Mouse (Mus musculus): ENCODE results near the gene Gtf3c5.

The Gtf3c5 gene

GRCm38 (mm10) chr2:28569903-28570302, 13.6 kb downstream of the Gtf3c5 start:
- no peak for DNase-seq (ENCODE audit: low read depth, low spot score)

GRCm38 (mm10) chr2:28566545-28566944, 17.0 kb downstream of the Gtf3c5 start:
- no peak for DNase-seq (ENCODE audit: low read depth, low spot score)

GRCm38 (mm10) chr2:28564380-28564779, 19.2 kb downstream of the Gtf3c5 start:
- DNase-seq (ENCODE audit: low read depth, low spot score) = peak; percentile 5

GRCm38 (mm10) chr2:28563830-28564229, 19.7 kb downstream of the Gtf3c5 start:
- no peak for DNase-seq (ENCODE audit: low read depth, low spot score)

GRCm38 (mm10) chr2:28563303-28563702, 20.2 kb downstream of the Gtf3c5 start, which contains the start of gene Cel:
TSS of gene Cel (minus strand) at chr2:28563403.
- no peak for DNase-seq (ENCODE audit: low read depth, low spot score)

GRCm38 (mm10) chr2:28557452-28557851, 26.1 kb downstream of the Gtf3c5 start:
- no peak for DNase-seq (ENCODE audit: low read depth, low spot score)

- no peak for DNase-seq (ENCODE audit: low read depth, low spot score)
These were observed 31.2 kb downstream of the Gtf3c5 start for GRCm38 (mm10) chr2:28552301-28552700.

GRCm38 (mm10) chr2:28549157-28549556, 34.4 kb downstream of the Gtf3c5 start:
- no peak for DNase-seq (ENCODE audit: low read depth, low spot score)

- peak; percentile 78 for DNase-seq (ENCODE audit: low read depth, low spot score)
These were observed 36.0 kb downstream of the Gtf3c5 start for GRCm38 (mm10) chr2:28547237-28548172.

GRCm38 (mm10) chr2:28546560-28546959, 37.0 kb downstream of the Gtf3c5 start:
- no peak for DNase-seq (ENCODE audit: low read depth, low spot score)

- no peak for DNase-seq (ENCODE audit: low read depth, low spot score)
These were observed 37.6 kb downstream of the Gtf3c5 start for GRCm38 (mm10) chr2:28545976-28546375.

GRCm38 (mm10) chr2:28543894-28544293, 39.7 kb downstream of the Gtf3c5 start:
- no peak for DNase-seq (ENCODE audit: low read depth, low spot score)

GRCm38 (mm10) chr2:28540587-28541227, 42.8 kb downstream of the Gtf3c5 start:
- no peak for DNase-seq (ENCODE audit: low read depth, low spot score)

GRCm38 (mm10) chr2:28539949-28540348, 43.6 kb downstream of the Gtf3c5 start:
- no peak for DNase-seq (ENCODE audit: low read depth, low spot score)

GRCm38 (mm10) chr2:28539206-28539605, 44.3 kb downstream of the Gtf3c5 start:
- DNase-seq (ENCODE audit: low read depth, low spot score) = no peak

- no peak for DNase-seq (ENCODE audit: low read depth, low spot score)
These were observed 44.8 kb downstream of the Gtf3c5 start for GRCm38 (mm10) chr2:28538817-28539128.

- no peak for DNase-seq (ENCODE audit: low read depth, low spot score)
These were observed 45.3 kb downstream of the Gtf3c5 start for GRCm38 (mm10) chr2:28537995-28538816.

- peak; percentile 58 for DNase-seq (ENCODE audit: low read depth, low spot score)
These were observed 46.0 kb downstream of the Gtf3c5 start for GRCm38 (mm10) chr2:28537634-28537920.

GRCm38 (mm10) chr2:28536766-28537633, 46.6 kb downstream of the Gtf3c5 start:
- no peak for DNase-seq (ENCODE audit: low read depth, low spot score)

- DNase-seq (ENCODE audit: low read depth, low spot score) = peak; percentile 33
These were observed 47.4 kb downstream of the Gtf3c5 start for GRCm38 (mm10) chr2:28536166-28536565.

- no peak for DNase-seq (ENCODE audit: low read depth, low spot score)
These were observed 47.9 kb downstream of the Gtf3c5 start for GRCm38 (mm10) chr2:28535650-28536049.

- no peak for DNase-seq (ENCODE audit: low read depth, low spot score)
These were observed 48.3 kb downstream of the Gtf3c5 start for GRCm38 (mm10) chr2:28535263-28535540.
